Mouse (Mus musculus) heart, adult 2 months (tissue): ENCODE results near the gene Gm14137.

Source experiments
- CTCF ChIP-seq: fragments of 200-600 bp; IDR thresholded peaks from 2 replicates; pipeline ENCODE4 v1.8.1; 2022; ENCODE audit warnings: antibody characterized with exemption, mild to moderate bottlenecking, moderate library complexity
- EP300 ChIP-seq: fragments of 200-500 bp; IDR thresholded peaks from 2 replicates; pipeline ENCODE4 v1.6.1; 2011; ENCODE audit warnings: low read depth, low read length, control low read depth; ENCODE audit not compliant: insufficient read depth
- POLR2A ChIP-seq: fragments of 200-500 bp; IDR thresholded peaks from 2 replicates; pipeline ENCODE4 v1.6.1; 2011; ENCODE audit warnings: mild to moderate bottlenecking, low read depth, low read length, control low read depth; ENCODE audit not compliant: insufficient read depth

GRCm38 (mm10) chr2:119136346-119136898, 37.9 kb upstream of the Gm14137 start:
- TF ChIP-seq POLR2A (no peak), CTCF (no peak), EP300 (no peak)
